Mouse (Mus musculus) intestine, postnatal 0 days (tissue): ENCODE results near the gene Sox6. TPM values are rescaled to one million over a fixed set of nuclear protein-coding genes. Genes with fewer than 3 reads are reported as not detected.
A peak's percentile ranks its signal among the peaks of the same experiment; 100 is the strongest.

ENCODE experiments used
- ATAC-seq: fragments of 200-750 bp; cut with Nextera tagmentation; 2 replicates; pipeline ENCODE4 v1.8.0; 2017; ENCODE audit warnings: mild to moderate bottlenecking, moderate TSS enrichment, moderate library complexity
- H3K27ac ChIP-seq: fragments of 300-500 bp; sonication (generic); 2 replicates; pipeline ENCODE4 v1.5.1; 2014; ENCODE audit warnings: mild to moderate bottlenecking, low read depth, low read length, moderate library complexity
- H3K27me3 ChIP-seq: fragments of 300-500 bp; sonication (generic); replicated peaks from 2 replicates; pipeline ENCODE4 v1.6.1; 2014; ENCODE audit warnings: low read length, mixed read lengths; ENCODE audit not compliant: control insufficient read depth, insufficient read depth
- H3K36me3 ChIP-seq: fragments of 300-500 bp; sonication (generic); 2 replicates; pipeline ENCODE4 v1.6.1; 2014; ENCODE audit warnings: mild to moderate bottlenecking, moderate library complexity; ENCODE audit not compliant: control insufficient read depth, insufficient read depth
- H3K4me1 ChIP-seq: fragments of 300-500 bp; sonication (generic); replicated peaks from 2 replicates; pipeline ENCODE4 v1.6.1; 2014; ENCODE audit warnings: antibody characterized with exemption, low read length, mixed read lengths; ENCODE audit not compliant: control insufficient read depth, insufficient read depth
- H3K4me2 ChIP-seq: fragments of 300-500 bp; sonication (generic); replicated peaks from 2 replicates; pipeline ENCODE4 v1.6.1; 2014; ENCODE audit warnings: low read depth, mild to moderate bottlenecking, moderate library complexity
- H3K4me3 ChIP-seq: fragments of 300-500 bp; sonication (generic); 2 replicates; pipeline ENCODE4 v1.5.1; 2014; ENCODE audit warnings: low read depth, low read length
- H3K9ac ChIP-seq: fragments of 300-500 bp; sonication (generic); 2 replicates; pipeline ENCODE4 v1.6.1; 2014; ENCODE audit warnings: mild to moderate bottlenecking, low read depth, low read length
- H3K9me3 ChIP-seq: fragments of 300-500 bp; sonication (generic); 2 replicates; pipeline ENCODE4 v1.6.1; 2016; ENCODE audit warnings: mixed run types; ENCODE audit not compliant: control insufficient read depth
- CTCF ChIP-seq: sonication (generic); IDR thresholded peaks from 2 replicates; pipeline ENCODE4 v1.5.1; 2016; ENCODE audit warnings: low read depth, mild to moderate bottlenecking, control low read depth, antibody characterized with exemption, moderate library complexity
- WGBS: fragments of 180-500 bp; shearing (Covaris S2); extraction: QIAGEN DNeasy Blood & Tissue Kit; methylation state at CpG from one replicate; pipeline ENCODE4 v1.1.7; 2014; 5-methylcytosine and 5-hydroxymethylcytosine counted together
- polyA plus RNA-seq: library from polyadenylated mRNA; unstranded; fragments of >200 nt; fragmentation: Nextera tagmentation; extraction: Ambion mirVana; gene quantifications from 2 replicates; pipeline ENCODE4 v1.2.1, GENCODE M21; 2015

The Sox6 gene
- polyA plus RNA-seq, 1 experiment from 2014 or later: 21.6 TPM

DNA sequence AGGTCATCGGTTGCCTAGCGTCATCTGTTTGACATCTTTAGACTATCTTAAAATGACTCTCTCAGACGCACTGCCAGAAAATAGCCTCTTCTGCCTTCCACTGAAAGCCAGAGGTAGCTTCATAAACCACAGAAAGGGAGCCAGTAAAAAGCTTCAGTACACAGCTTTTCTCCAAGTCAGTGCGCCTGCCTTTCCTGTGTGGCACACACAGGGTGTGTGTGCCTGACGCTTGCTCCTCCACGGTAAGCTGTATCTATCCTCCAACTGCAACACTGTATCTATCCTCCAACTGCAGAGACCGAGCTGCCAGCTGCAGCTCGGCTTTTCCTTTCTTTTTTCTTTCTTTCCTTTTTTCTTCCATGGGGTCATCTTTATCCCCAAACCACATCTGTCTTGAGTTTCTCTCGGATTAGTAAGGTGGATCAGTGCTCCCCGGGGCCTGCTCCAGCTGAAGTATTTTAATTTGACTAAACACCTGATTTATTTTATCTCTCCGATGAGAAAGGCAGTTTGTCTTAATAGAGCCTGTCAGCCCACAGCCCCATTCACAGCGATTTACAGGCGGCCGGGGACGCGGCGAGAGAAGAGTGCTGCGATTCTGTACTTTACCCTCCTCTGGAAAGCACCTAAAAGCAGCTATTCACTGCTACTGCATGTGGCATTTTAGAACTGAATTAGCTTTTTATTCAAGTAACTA, 371.8 kb downstream of the Sox6 start:
- no peaks in the 10 kb centered on the region for H3K36me3 ChIP-seq
- TF ChIP-seq CTCF: no peak; the same call in 1 of the 2 replicates
- 0 out of 2 replicates have a peak, but pooled peaks cover 6% of the 10 kb centered on the region for H3K4me1 ChIP-seq
- ATAC-seq: no peak
- 31% methylated on average over 18 of the region's 18 CpGs for WGBS
- H3K4me3 ChIP-seq: peak overlapping the region; percentile 11; the same call in 1 of the 2 replicates
- H3K9ac ChIP-seq: no peak overlapping the region
- H3K27me3 ChIP-seq: no peaks in the 10 kb centered on the region
- H3K27ac ChIP-seq: no peak overlapping the region
- H3K9me3 ChIP-seq: no peaks in the 10 kb centered on the region
- peak overlapping the region; percentile 54 for H3K4me2 ChIP-seq

DNA sequence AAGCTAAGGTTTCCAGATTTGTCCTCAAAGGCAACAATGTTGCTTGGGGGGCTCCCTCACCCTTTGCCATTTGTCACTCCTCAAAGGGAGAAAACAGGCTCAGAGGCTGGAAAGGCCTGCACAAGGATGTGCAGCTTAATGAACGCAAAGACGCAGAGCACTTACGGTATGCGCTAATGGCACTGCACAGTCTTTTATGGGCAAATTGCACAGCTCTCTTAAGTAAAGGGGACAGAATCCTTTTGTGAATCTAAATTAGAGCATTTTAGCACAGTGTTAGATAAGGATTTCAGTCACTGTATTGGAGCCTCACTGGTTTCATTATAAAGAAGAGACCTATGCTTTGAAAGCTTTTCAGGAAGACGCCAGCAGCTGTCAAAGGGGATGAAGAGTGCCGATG, 375.2 kb downstream of the Sox6 start:
- Histone ChIP-seq H3K9ac (no peak overlapping the region), H3K27me3 (no peaks in the 10 kb centered on the region), H3K36me3 (no peaks in the 10 kb centered on the region), H3K4me1 (0 out of 2 replicates have a peak, but pooled peaks cover 6% of the 10 kb centered on the region), H3K27ac (no peak overlapping the region), H3K4me2 (no peak overlapping the region), H3K4me3 (no peak overlapping the region), H3K9me3 (no peaks in the 10 kb centered on the region)
- WGBS: 79% methylated on average over 6 of the region's 6 CpGs
- no peak for ATAC-seq
- TF ChIP-seq CTCF: no peak

DNA sequence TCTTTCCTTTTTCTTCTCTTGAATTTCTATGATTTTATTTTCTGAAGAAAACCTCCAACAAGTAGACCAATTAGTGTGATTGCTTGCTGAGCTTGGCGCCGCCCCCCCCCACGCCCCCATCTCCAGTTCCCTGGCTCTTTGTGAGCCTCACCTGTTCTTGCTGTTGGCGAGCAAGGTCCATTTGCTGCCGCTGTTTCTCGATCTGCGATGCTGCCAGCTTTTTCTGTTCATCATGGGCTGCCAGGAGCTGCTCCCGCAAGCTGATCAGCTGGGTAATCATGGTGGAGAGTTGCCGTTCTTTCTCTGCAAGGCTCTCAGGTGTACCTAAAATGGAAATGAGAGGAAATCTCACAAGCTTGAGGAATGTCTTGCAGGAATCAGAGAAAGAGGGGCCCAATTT, 376.5 kb downstream of the Sox6 start:
- Histone ChIP-seq H3K9ac (no peak overlapping the region), H3K4me2 (no peak overlapping the region), H3K36me3 (no peaks in the 10 kb centered on the region), H3K27ac (no peak overlapping the region), H3K9me3 (no peaks in the 10 kb centered on the region), H3K4me3 (no peak overlapping the region), H3K4me1 (0 out of 2 replicates have a peak, but pooled peaks cover 6% of the 10 kb centered on the region), H3K27me3 (no peaks in the 10 kb centered on the region)
- 56% methylated on average over 9 of the region's 9 CpGs for WGBS
- TF ChIP-seq CTCF: no peak
- no peak for ATAC-seq

DNA sequence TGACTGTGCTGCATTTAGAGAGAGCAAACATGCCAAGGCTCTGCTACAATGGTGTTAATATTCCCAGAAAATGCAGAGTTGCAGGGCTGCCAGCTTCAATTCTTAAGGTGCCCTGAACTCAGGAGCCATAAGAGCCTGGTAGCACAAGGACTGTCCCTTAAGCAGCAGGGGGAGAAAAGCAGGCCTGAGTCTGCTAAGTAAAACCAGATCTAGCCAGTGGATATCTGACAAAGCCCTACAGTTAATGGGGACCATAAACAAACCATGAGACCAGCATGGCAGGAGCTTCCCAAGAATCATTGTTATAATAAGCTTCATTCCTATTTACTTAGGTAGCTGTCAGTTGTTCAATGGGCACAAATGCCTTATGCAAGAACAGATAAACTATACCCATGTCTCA, 391.9 kb downstream of the Sox6 start:
- no peak overlapping the region for H3K4me2 ChIP-seq
- TF ChIP-seq CTCF: no peak
- H3K9me3 ChIP-seq: no peaks in the 10 kb centered on the region
- ATAC-seq: no peak
- H3K4me1 ChIP-seq: no peaks in the 10 kb centered on the region
- H3K4me3 ChIP-seq: no peak overlapping the region
- H3K27ac ChIP-seq: no peak overlapping the region
- no peaks in the 10 kb centered on the region for H3K36me3 ChIP-seq
- no peaks in the 10 kb centered on the region for H3K27me3 ChIP-seq
- H3K9ac ChIP-seq: no peak overlapping the region

DNA sequence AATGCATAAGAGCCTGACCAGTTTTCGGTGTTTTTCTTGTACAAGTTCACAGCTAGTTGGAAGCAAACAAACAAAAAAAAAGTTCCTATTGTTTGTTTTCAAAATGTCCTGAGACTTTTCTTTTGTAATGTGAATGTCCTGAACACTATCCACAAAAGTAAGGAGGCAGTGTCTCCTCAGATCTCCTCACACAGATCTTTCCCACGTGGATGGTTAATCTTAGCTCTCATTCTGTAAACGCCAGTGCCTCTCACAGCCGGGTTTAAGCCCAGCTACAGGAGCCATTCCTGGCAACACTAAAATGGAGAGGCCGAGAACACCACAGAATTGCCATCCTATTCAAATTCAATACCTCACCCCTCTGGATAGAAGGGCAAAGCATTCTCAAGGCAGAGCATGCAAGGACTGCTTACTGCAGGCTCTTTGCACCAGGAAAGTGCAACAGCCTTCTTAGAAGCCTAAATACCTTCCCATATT, 392.6 kb downstream of the Sox6 start:
- no peaks in the 10 kb centered on the region for H3K27me3 ChIP-seq
- 57% methylated on average over 5 of the region's 5 CpGs for WGBS
- H3K4me2 ChIP-seq: no peak overlapping the region
- ATAC-seq: no peak
- H3K9me3 ChIP-seq: no peaks in the 10 kb centered on the region
- H3K27ac ChIP-seq: no peak overlapping the region
- no peak for TF ChIP-seq CTCF
- no peaks in the 10 kb centered on the region for H3K36me3 ChIP-seq
- no peak overlapping the region for H3K4me3 ChIP-seq
- H3K4me1 ChIP-seq: no peaks in the 10 kb centered on the region
- H3K9ac ChIP-seq: no peak overlapping the region

DNA sequence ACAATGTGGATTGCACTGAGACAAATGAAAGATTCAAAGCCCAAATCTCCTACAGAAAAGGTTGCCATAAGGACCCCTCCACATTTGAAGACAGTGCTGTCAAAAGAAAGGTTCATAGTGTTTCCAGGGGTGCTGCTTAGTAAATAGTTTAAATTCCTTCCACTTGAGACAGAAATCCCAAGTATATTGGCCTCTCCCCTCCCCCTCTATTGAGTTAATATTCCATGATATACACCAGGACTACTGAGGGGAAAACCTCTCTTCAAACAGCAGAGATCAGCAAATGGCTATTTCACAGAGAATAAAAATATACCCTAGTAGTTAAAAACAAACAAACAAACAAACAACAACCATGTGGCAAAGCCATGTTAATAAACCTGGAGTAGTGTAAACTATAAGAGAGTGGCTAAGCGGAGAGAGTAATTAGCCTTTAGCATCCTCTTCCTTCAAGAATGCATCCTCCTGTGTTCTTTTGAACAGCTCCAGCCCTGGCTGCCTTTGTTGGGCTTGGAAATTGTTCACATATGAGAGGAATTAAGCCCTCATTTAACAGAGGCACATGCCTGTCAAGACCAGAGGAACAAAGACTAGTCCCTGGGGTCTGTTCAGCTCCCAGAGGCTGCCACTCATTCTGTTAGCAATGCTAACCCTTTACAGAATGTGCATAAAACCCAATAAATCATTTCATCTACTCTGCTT, 393.2 kb downstream of the Sox6 start:
- Histone ChIP-seq H3K4me2 (no peak overlapping the region), H3K4me3 (no peak overlapping the region), H3K36me3 (no peaks in the 10 kb centered on the region), H3K9ac (no peak overlapping the region), H3K27ac (no peak overlapping the region), H3K27me3 (no peaks in the 10 kb centered on the region), H3K4me1 (no peaks in the 10 kb centered on the region), H3K9me3 (no peaks in the 10 kb centered on the region)
- no peak for TF ChIP-seq CTCF
- WGBS: 83% methylated on average over 1 of the region's 1 CpGs
- no peak for ATAC-seq
